Mouse (Mus musculus): ENCODE data around the gene Gm17324. TPM values are rescaled to one million over a fixed set of nuclear protein-coding genes. Genes with fewer than 3 reads are reported as not detected.
"Not testable (repeated sequence)": the region's sequence is repeated elsewhere in the genome, so short reads cannot be mapped to it uniquely, and the experiment has no call there.

Gm17324 gene
- not detected for total RNA-seq (2021)
- long read RNA-seq, experiment 1 = 0 reads
- long read RNA-seq, experiment 2 = 0 reads

DNA sequence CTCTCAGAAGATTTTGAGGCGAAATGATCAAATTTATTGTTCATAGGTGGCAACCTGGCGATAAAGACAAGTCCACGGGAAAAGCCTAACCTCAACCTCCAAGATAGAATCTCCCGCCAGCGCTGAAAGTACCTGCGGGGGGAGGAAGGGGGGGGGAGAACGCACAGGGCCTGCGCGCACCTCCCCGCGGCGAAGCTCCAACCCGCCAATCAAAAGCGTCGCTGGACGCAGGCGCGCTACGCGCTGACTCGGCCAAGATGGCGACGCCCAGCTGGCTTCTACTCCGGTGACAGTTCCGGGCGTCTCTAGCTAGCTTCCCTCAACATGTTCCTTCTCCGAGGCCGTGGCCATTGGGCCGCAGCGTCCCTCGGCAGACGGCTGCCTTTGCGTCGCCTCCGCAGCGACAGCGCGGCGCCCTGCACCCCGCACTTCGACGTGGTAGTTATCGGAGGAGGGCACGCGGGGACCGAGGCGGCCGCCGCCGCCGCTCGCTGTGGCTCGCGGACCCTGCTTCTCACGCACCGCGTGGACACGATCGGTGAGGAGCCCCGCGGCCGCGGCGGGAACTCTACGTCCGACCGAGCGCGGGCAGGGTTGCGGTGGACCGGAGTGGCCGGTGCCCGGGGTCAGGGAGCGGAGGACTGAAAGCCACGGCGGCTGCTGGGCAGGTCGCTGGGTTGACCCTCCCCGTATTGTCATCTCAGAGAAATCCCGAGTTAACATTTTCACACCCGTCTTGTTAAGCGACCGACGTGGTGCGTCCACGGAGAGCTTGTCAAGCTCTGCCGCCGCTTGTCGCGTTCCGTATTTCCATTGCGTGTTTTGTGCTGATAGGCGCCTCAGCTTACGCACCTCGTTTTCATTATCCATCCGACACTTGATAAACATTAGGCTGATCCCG, at the start of gene Gm17324, which contains the start of gene Mto1:
Gene Gm17324 (minus strand): TSS at position 814 of the 901 bp plus-strand sequence.
Gene Mto1 (plus strand): TSS at position 236 of the 901 bp plus-strand sequence.
- peak; percentile 93 to 94 for DNase-seq

DNA sequence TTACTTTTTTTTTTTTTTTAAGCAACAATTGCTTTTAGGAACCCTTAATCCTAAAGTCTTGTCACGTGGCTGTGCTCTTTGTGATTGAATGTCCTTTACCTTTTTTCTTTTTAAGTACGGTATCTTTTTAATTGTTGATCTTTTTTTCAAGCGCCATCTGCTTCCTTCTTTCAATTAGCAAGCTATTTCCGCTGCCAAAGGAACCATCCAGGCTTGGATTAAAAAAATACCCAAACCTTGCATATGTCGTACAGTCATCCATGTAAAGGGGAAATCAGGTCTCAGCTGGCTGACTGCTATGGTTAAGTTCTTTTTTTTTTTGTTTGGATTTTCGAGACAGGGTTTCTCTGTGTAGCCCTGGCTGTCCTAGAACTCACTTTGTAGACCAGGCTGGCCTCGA, 44.6 kb upstream of the Gm17324 start:
- DNase-seq = no peak

DNA sequence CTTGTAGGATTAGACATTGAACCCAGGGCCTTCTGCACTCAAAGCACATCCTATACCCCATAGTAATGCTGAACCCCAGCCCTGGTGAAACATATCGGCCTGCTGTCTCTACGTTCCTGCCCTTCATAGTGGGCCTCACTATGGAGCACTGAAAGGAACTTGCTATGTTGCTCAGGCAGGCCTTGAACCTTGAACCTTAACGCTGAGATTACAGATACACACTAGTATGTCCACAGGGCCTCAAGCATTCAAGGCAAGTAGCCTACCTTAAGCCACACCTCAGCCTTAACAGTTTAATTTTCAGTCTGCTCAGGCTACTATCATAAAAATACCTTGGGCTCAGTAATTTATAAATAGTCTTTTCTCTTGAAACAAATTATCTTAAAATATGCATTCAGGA, 43.7 kb upstream of the Gm17324 start:
- DNase-seq = no peak

DNA sequence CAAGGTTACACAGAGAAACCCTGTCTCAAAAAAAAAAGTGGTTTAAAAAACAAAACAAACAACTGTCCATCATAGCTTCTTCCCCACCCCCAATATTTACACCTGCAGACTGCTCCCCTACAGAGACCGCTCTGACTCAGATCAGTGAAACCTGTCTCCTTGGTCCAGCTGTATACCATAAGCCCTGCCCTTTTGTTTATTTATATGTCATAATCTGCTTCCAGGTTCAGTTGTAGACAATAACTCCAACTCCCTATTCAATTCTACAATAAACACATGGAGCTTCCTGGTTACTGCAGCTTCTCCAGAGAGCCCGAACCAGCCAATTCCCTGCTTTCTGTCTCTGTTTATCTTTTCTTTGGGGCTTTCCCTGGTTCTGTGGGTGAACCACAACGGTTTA, 42.6 kb upstream of the Gm17324 start:
- no peak for DNase-seq

DNA sequence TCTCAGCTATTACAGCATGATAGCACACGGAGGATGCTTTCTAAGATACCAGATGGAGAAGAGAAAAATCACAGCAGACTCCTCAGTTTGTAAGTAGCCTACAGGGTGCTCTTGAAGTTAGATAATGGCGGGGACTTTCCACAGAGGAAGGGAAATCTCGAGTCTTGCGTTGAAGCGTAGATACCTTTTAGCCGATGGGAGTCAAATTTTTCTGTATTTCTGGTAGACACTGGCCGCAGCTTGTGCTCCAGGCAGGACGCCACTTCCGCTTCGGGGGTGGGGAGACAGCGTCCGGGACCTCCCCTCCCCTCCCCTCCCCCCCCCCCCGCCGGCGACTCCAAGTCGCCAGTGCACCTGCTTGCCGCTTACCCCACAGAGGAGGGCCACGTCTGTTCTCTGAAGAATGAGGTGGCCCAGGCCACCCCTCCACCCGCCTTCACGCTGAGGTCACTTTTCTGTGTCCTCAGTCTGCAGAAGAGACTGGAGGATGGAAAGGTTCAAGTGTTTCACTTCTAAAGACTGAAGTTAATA, 40.4 kb upstream of the Gm17324 start, which contains the start of gene Eef1a1:
Gene Eef1a1 (minus strand): TSS at position 262 of the 531 bp plus-strand sequence.
- DNase-seq = peak; percentile 77

DNA sequence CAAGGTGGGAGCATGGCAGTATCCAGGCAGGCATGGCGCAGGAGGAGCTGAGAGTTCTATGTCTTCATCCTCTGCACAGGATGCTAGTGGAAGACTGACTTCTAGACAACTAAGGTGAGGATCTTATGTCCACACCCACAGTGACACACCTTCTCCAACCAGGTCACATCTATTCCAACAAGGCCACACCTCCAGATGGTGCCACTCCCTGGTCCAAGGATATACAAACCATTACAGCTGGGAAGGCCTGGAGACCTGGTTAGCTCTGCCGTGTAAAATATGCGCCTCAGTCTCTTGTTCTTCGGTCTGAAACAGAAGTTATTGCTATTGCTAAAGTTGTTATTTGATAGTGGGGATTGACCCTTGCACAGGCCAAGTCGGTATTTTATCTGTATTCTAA, 39.4 kb upstream of the Gm17324 start:
- not testable (repeated sequence) for DNase-seq

DNA sequence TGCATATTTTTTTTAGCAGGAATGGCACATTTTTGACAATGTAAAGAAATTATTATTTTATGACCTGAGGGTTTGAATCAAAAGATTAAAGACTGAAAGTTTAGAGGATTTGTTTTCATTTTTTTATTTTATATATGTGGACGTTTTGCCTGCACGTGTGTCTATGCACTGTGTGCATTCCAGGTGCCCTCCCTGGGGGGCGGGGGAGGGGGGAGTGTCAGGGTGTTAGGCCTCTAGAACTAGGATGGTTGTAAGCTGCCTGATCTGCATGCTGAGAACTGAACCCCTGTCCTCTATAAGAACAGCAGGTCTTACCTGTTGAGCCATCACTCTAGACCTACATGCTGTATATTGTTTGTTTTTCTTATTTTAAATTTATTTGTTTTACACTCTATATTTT, 36.1 kb upstream of the Gm17324 start:
- DNase-seq = no peak

DNA sequence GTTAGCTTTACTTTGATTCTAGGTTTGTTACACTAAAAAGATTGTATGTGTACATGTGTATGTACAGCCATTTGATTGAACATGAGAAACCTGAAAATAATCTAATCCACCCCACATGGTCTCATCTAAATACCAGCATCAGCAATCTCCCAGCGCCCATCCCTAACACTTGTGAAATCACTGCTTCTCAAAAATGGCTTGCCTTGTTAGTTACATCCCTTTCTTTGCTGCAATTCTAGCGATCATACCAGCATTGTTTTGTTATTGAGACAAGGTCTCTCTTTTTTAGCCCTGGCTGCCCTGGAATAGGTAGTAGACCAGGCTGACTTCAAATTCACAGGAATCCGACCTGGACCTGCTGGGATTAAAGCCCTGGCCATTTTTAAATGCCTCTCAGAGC, 33.8 kb upstream of the Gm17324 start:
- DNase-seq = no peak

DNA sequence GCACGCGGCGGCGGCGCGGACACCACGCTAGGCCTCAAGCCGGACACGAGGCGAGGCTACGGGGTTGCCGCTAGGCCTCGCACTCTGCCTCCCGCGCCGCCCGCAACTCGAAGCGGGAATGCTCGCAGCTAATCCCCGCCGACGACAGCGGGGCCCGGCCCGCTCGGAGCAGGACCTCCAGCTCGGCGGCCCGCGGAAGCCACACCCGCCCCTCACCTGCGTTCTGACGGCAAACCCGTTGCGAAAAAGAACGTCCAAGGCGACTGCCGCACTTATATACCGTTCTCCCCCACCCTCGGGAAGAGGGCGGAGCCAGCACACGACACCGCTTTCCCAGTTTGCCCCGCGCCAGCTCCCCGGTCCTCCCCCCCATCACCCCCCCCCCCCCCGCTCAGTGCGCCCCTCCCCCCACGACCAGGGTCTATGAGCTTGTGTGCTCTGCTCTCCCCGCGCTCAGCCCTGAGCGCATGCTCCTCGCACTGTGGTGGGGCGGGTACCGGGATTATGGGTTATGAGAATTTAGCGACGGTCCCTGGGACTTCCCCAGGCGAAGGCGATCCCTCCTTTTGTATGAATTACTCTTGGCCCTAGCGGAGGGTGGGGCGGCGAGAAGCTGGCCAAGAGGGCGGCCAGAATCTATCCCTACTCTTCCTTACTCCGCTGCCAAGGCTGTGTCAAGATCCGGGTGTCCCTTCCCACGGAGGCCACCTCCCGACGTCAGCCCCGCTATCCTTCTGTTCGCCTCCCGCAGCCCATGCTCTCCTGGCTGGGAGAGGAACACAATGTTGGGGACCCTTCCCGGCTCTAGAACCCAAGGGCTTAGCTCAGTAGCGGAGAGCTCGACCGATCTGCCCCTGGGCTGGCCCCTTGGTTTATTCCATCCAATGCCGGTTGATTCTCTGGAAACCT, 33.1 kb upstream of the Gm17324 start:
- DNase-seq = peak; percentile 95 to 98

DNA sequence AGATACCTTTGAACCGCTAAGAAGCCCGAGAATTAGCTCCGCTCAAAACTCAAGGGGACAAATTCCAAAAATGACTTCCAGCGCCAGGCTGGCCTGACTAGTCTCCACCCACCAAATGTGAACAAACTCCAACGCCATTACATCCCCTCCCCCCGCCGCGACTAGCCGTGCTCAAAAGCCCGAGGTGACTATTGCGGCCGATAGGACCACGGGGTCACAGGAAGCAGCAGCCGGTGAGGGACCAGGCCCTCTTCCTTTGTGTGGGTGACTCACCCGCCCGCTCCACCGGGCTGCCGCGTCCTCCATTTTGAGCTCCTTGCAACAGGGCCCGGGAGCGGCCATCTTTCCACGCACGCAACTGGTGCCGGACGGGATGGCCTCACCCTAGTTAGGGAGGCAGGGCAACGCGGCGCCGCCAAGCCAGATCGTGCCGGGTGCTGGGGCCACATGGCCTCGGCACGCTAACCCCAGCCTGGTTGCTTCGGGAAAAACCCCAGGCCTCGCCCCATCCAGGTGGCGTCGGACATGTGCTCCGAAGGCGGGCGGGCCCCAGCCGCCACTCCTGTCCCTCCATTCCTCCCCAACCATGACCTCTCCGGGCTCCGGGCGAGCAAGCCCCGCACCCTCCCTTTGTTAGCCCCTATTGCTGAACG, 32.2 kb upstream of the Gm17324 start:
- peak; percentile 78 to 79 for DNase-seq

DNA sequence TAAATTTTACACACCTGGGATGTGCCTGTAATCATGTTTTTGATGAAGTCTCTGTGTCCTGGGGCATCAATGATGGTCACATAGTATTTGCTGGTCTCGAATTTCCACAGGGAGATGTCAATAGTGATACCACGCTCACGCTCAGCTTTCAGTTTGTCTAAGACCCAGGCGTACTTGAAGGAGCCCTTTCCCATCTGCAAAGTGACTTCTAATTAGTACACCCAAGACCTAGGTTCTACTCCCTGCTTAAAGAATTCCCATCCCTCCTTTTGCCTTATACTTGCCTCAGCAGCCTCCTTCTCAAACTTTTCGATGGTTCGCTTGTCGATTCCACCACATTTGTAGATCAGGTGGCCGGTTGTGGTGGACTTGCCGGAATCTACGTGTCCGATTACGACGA, 31.6 kb upstream of the Gm17324 start:
- not testable (repeated sequence) for DNase-seq

DNA sequence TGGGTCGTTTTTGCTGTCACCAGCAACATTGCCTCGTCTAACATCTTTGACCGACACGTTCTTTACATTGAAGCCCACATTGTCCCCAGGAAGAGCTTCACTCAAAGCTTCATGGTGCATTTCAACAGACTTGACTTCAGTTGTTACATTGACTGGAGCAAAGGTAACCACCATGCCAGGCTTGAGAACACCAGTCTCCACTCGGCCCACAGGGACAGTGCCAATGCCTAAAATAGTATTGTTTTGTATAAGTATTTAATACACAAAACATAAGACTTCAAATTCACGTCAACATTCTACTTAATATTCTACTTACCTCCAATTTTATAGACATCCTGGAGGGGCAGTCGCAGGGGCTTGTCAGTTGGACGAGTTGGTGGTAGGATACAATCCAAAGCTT, 30.7 kb upstream of the Gm17324 start:
- DNase-seq = not testable (repeated sequence)

DNA sequence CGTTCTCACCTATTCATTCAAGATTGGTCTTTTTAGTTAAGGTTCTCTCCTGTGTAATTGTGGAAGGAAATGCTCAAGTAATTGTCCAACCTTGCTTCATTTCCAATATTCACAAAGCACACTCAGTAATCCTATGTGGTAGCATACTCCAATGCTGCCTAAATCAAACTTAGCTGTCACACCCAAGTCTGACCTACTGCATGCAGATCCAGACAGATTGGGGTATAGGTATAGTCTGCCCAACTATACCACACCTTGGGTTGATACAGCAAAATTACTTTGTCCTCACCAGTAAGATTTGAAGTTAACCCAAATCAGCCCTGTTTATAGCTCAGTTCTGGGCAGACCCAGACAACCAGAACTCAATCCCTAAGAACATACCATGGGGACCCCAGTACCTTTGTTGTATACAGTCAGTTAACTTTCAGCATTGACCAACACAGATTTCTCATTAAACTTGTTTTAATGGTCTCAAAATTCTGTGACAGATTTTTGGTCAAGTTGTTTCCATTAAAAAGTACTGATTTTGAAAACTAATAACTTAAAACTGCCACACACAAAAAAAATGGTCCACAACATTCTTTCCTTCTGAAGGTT, 29.5 kb upstream of the Gm17324 start:
- not testable (repeated sequence) for DNase-seq

DNA sequence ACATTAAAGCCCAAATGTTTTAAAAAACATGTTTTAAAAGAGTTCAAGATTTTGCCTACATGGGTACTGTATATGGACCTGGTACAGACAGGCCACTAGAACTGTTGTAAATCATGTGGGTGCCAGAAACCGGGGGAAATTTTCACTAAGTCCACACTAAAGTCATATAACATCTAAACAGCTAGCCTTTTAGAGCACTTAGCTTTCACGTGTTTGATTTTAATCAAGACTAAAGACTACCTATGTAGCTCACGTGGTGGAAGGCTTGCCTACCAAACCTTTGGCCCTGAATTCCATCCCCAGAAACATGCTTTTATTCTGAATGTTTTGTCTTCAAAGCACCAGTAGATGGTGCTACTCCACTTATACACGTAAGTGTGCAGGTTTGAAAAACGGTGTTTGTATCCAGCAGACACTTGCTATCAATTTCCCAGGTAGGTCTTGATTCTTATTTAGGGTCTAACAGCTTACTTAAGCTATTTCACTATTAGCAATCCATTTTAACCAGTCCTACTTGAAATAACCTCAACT, 28.5 kb upstream of the Gm17324 start:
- peak in 1 of 2 experiments; percentile 25 for DNase-seq

DNA sequence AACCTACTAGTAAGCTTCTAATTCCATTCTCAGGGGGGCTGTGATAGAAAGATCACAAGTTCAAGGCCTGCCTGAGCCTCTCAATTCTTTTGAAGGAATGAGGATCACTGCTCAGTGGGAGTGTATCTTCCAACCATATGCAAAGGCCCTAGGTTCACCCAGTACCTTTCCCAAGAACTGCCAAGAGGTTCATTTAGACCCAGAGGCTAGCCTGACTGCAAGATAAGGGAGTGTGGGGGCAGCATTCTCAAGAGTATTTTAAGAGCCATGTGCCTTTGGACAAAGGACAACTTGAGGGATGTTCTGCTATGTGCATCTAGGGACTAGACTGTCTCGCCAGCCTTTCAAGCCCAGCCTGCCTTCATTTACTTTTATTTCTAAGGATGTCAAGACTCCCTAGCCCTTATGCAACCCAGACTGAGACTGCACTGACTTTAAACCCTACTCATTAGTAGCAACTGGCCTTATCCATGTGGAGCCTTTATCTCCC, 28.0 kb upstream of the Gm17324 start:
- DNase-seq = peak in 1 of 2 experiments; percentile 8

DNA sequence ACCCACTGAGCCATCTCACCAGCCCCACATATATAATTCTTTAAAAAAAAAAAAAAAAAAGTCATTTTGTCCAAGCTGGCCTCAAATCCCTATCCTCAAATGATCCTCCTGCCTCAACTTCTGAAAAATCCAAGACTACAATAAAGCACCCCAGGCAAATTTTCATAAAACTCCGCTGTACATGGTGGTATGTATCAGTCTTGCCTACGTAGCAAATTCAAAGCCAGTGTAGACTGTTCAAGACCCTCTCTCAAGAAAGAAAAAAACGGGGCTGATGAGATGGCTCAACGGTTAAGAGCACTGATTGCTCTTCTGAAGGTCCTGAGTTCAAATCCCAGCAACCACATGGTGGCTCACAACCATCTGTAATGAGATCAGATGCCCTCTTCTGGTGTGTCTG, 27.3 kb upstream of the Gm17324 start:
- no peak for DNase-seq

DNA sequence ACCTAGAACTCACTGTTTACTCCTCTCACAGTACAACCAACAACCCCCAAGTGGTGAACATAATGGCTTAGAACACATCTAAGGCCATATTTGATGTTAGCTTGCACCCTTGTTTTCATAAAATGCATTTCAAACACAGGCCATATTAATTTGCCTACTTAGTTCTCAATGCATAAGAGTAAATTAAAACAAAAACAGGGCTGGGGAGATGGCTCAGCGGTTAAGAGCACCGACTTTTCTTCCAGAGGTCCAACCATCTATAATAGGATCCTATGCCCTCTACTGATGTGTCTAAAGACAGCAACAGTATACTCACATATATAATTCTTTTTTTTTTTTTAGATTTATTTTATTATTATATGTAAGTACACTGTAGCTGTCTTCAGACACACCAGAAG, 26.8 kb upstream of the Gm17324 start:
- DNase-seq = no peak

DNA sequence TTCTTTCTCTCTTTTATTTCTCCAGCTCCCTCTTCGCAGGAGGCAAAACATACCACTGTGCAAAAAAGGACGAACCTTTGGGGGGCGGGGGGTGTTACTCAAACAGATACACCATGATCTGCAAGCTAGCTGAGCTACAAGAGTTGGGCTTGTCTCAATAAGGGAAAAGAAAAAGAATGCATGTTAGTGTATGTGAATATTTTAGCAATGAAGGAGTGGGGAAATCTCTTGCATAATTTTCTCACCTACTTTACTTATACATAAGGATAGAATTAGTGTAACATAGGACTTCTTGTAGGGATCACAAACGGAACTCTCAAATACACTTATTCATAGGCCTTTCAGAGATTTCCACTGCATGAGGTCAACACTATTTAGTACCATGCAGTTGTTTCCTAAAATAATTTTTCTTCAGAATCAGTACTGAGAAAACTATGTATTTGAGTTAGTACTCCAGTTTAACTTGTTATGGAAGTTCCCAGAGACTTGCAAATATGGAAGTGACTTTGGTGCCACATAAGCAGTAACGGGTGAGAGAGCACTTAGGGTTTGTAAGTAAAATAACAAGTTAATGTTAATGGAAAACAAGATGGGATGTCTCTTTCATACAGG, 26.3 kb upstream of the Gm17324 start:
- DNase-seq = no peak

DNA sequence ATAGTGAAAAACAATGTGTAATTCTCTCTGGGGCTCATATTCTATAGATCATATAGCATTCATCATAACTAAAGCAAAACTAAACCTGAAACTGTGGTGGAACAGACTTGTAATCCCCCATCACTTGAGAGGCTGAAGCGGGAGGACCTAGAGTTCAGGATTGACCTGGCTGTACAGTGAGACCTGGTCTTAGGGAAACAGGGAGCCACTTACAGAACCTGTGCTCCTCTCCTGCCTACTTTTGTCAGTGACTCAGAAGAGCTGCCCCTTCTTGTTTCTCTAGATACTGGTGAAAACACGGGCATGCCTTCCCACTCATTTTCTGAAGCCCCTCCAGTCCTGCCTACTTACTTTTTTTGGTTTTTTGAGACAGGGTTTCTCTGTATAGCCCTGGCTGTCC, 25.7 kb upstream of the Gm17324 start:
- no peak for DNase-seq

DNA sequence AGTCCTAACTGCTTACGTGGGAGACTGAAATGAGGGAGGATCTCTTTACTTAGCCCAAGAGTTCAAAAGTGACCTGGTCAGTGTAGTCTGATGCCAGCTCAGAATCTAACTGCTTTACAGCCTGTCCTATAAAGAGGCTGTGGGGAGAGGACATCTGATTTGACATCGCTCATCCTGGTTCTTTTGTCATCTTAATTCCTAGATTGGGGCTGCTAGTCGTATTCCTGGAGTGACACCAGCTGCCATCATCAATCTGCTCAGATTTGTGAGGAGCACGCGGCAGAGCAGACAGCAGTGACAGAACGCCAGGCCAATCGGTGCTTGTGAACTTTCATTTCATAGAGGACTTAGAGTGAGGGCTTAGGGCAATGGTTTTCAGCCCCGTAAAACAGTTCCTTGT, 25.0 kb upstream of the Gm17324 start:
- DNase-seq = no peak

DNA sequence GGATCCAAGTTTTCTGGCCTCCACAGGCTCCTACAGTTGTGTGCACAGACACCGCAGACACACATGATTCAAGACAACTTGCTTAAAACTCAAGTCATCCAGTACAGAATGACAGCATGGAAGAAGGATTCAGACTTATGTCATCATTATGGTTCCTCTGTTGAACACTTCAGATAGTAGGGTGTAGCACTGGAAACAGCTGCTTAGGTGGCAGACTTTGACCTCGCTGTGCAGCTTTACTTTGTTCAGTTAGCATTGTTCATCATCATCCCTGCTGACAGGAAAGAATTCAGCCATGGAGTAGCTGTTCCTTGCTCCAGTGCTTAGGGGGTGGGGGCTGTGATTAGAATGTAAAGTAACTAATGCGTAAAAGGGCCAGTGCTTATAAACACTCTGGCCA, 17.1 kb upstream of the Gm17324 start:
- no peak for DNase-seq

Measured in heart, adult 18-20 months (tissue).